Mouse (Mus musculus) embryonic fibroblast, embryonic 13.5 days (primary cell): ENCODE data around the gene Cpeb1.

Source experiments
- CTCF ChIP-seq: IDR thresholded peaks from 2 replicates; pipeline ENCODE4 v1.5.1; 2011; ENCODE audit warnings: mild to moderate bottlenecking, control low read depth, low read length, moderate library complexity, borderline replicate concordance; ENCODE audit not compliant: insufficient read depth
- POLR2A ChIP-seq: IDR thresholded peaks from 2 replicates; pipeline ENCODE4 v1.6.1; 2011; ENCODE audit warnings: low read depth, mild to moderate bottlenecking, control low read depth, low read length, moderate library complexity

- TF ChIP-seq CTCF (no peak), POLR2A (no peak)
Measured at GRCm38 (mm10) chr7:81492628-81493027, 37.4 kb upstream of the Cpeb1 start.
